ENCODE assay signal across 12 mouse cellular contexts in genomic region chr5:103261406-103261805, GRCm38 (mm10). TPM values are rescaled to one million over a fixed set of nuclear protein-coding genes. Genes with fewer than 3 reads are reported as not detected.
DNase-seq lines count a peak whose midpoint lies in the region; ATAC-seq lines count a peak whose summit lies in the region.
"Had no signal": no experiment of that assay in that cellular context is flagged by ENCODE, and none has a peak within 500 bp of the region (broad histone marks: within the 10 kb centered on the region; RNA-seq: fewer than 3 reads in every experiment).

No protein-coding gene starts in this region.

- no peak overlapping the region for H3K4me3 ChIP-seq in forebrain, embryonic 13.5 days
- H3K4me3 ChIP-seq: limb, embryonic 15.5 days; midbrain, embryonic 10.5 days had no signal

- no peak overlapping the region for H3K9ac ChIP-seq in forebrain, embryonic 13.5 days
- H3K9ac ChIP-seq: limb, embryonic 15.5 days had no signal

- H3K36me3 ChIP-seq in forebrain, embryonic 13.5 days (ENCODE audit: poor library complexity, severe bottlenecking): no peaks in the 10 kb centered on the region
- H3K36me3 ChIP-seq: limb, embryonic 15.5 days; midbrain, embryonic 10.5 days had no signal

- peak; percentile 47 to 50 for DNase-seq in cerebellum, postnatal 10 days
- DNase-seq in cerebellum, adult 8-10 months: no peak
- DNase-seq in NIH3T3 (ENCODE audit: low read depth): peak; percentile 6
- DNase-seq in kidney, postnatal 36 days: peak; percentile 80 to 85
- DNase-seq in left cerebral cortex, postnatal 4 days: peak; percentile 38
- DNase-seq in ovary, postnatal 36 days (ENCODE audit: low spot score): no peak
- DNase-seq in embryo, embryonic 10 days (ENCODE audit: low spot score): no peak
- DNase-seq: thymus, postnatal 25 days had no signal

- H3K27me3 ChIP-seq in forebrain, embryonic 13.5 days: no peaks in the 10 kb centered on the region
- H3K27me3 ChIP-seq: limb, embryonic 15.5 days had no signal

- intact Hi-C loops in left cerebral cortex, postnatal 4 days (cut with DNase I): no loop called here

- H3K9me3 ChIP-seq in forebrain, embryonic 13.5 days (replicated peaks): no peaks in the 10 kb centered on the region
- H3K9me3 ChIP-seq: limb, embryonic 15.5 days; midbrain, embryonic 10.5 days had no signal

- H3K4me2 ChIP-seq in forebrain, embryonic 13.5 days: no peak overlapping the region
- H3K4me2 ChIP-seq: limb, embryonic 15.5 days had no signal

- ATAC-seq in forebrain, embryonic 13.5 days: no peak

- no peaks in the 10 kb centered on the region for H3K4me1 ChIP-seq in forebrain, embryonic 13.5 days
- H3K4me1 ChIP-seq: limb, embryonic 15.5 days; midbrain, embryonic 10.5 days had no signal

- WGBS in forebrain, embryonic 13.5 days: 93% methylated on average over 10 of the region's 10 CpGs

- H3K27ac ChIP-seq in forebrain, embryonic 13.5 days: no peak overlapping the region
- H3K27ac ChIP-seq: limb, embryonic 15.5 days; midbrain, embryonic 10.5 days had no signal

RNA-seq across cellular contexts. Expression of gene Mapk10, which starts 50.3 kb away (rescaled TPM):
- 100 to 1,000 TPM; 226 to 253 TPM for total RNA-seq in left cerebral cortex, postnatal 4 days (2021)
- polyA plus RNA-seq in forebrain, embryonic 13.5 days (2015; fragmentation: Nextera tagmentation; extraction: Ambion mirVana): 53.0 and 57.8 TPM in 2 replicates
- total RNA-seq: hematopoietic stem cell, adult 5-6 weeks had no signal

Comparison
In these comparisons a context has a peak if more than half of its experiments do, and no peak if none do; other contexts are left out.
1. DNase-seq: peak in cerebellum, postnatal 10 days (2 of 2), NIH3T3 (single experiment), kidney, postnatal 36 days (2 of 2) and left cerebral cortex, postnatal 4 days (single experiment); none in cerebellum, adult 8-10 months (single experiment), ovary, postnatal 36 days (single experiment) and embryo, embryonic 10 days (single experiment).